Mouse (Mus musculus) B cell, adult 62 days (primary cell): ENCODE results near the gene AI593442. TPM values are rescaled to one million over a fixed set of nuclear protein-coding genes. Genes with fewer than 3 reads are reported as not detected.

ENCODE experiments used
- total RNA-seq: library from RNA; stranded (reverse); gene quantifications from 4 replicates; pipeline ENCODE4 v1.2.4, GENCODE M21; 2023

The AI593442 gene
- total RNA-seq = not detected in 4 replicates

GRCm38 (mm10) chr9:52679362-52679947 is at the start of gene AI593442:
Gene AI593442, minus strand, starts transcription at chr9:52679780.

